Mouse (Mus musculus): ENCODE results near the gene Gapvd1. TPM values are rescaled to one million over a fixed set of nuclear protein-coding genes. Genes with fewer than 3 reads are reported as not detected.
"Not testable (repeated sequence)": the region's sequence is repeated elsewhere in the genome, so short reads cannot be mapped to it uniquely, and the experiment has no call there.

The Gapvd1 gene
- total RNA-seq, 2 experiments from 2014 or later: 45.7 to 48.1 TPM

DNA sequence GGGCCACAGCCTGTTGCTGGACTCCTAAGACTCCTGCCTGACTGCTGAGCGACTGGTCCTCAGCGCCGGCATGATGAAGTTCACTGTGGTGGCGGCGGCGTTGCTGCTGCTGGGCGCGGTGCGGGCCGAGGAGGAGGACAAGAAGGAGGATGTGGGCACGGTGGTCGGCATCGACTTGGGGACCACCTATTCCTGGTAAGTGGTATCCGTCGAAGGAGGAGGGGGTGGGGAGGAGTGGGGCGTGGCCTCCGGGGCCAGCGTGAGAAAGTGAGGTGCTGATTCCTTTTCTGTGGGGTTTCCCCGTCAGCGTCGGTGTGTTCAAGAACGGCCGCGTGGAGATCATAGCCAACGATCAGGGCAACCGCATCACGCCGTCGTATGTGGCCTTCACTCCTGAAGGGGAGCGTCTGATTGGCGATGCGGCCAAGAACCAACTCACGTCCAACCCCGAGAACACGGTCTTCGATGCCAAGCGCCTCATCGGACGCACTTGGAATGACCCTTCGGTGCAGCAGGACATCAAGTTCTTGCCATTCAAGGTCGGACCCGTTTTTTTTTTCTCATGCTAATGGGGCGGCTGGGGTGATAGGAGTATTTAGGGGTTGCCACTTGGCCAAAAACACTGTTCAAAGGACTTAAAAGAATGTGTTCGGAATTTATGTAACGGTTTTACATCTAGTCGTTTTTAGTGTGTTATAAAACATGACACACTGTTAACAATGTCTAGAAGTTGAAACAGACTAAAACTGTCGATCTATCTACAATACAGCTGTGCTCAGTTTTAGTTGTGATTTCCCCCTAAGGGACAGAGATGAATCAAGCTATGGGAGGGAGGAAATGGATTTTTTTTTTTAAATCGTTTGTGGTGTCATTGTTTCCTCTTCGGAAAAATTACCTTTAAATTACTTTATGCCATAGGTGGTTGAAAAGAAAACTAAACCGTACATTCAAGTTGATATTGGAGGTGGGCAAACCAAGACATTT is 17.5 kb upstream of the Gapvd1 start:
- intact Hi-C loops (cut with DNase I): no loop called here
- DNase-seq: peak; percentile 62 to 67

- peak; percentile 99 to 100 for DNase-seq
- intact Hi-C loops (cut with DNase I): loop anchor here (2.0 kb wide), 1 partner anchor 17 kb away; the partner anchor contains the start of gene Gapvd1
These were observed 16.6 kb upstream of the Gapvd1 start, which contains the start of gene Hspa5 for GRCm38 (mm10) chr2:34771368-34772226. Gene Hspa5 (plus strand): TSS chr2:34771970.

GRCm38 (mm10) chr2:34770951-34771350 is 15.9 kb upstream of the Gapvd1 start:
- intact Hi-C loops (cut with DNase I): loop anchor here (2.0 kb wide), 1 partner anchor 16 kb away; the partner anchor contains the start of gene Gapvd1
- DNase-seq: no peak

- DNase-seq: no peak
- intact Hi-C loops (cut with DNase I): loop anchor here (2.0 kb wide), 1 partner anchor 15 kb away; the partner anchor contains the start of gene Gapvd1
These were observed 15.0 kb upstream of the Gapvd1 start for GRCm38 (mm10) chr2:34770049-34770448.

DNA sequence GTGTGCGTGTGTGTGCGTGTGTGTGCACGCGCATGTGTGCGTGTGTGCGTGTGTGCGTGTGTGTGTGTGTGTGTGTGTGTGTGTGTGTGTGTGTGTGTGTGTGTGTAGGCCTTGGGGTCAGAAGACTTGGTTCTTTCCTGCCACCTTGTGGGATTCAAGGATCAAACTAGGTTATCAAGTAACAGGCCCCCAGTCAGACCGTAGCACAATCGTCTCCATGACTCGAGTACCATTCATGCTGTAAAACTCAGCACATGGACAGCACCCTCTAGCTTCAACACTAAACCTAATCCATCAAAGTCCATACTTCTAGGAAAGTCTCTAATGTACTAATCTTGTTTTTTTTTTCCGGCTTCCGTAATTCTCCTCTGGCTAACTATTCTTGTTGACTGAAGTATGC is 9.8 kb upstream of the Gapvd1 start:
- intact Hi-C loops (cut with DNase I): no loop called here
- no peak for DNase-seq

DNA sequence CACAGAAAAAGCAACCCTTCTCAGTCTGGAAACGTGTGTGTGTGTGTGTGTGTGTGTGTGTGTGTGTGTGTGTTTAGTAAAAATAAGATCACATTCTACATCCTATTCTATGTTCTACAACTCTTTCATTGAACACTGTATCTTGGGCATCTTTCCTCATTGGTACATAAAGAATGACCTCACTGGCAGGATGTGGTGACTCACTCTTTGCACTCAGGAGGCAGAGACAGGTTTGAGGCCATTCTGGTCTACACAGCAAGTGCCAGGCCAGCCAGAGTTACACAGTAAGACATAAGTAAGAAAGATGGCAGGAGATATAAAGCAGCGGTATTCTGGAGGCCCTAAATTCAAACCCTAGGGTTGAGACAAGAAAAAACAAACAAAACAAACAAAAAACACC is 7.8 kb upstream of the Gapvd1 start:
- intact Hi-C loops (cut with DNase I): no loop called here
- DNase-seq: no peak

DNA sequence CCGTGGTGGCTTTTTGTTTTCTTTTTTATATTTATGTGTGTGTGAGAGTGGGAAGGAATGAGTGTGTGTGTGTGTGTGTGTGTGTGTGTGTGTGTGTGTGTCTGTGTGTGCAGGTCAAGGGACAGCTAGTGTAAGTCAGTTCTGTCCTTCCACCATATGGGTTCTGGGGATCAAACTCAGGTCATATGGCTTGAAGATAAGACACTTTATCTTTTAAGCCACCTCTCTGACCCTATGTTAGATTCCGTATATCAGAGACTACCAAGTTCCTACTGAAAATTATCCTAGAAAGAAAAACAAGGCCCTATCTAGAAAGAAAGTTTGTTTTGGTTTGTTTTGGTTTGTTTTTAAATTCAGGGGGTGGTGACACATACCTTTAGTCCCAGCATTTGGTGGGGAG is 7.1 kb upstream of the Gapvd1 start:
- intact Hi-C loops (cut with DNase I): no loop called here
- no peak for DNase-seq

GRCm38 (mm10) chr2:34761272-34761671 is 6.2 kb upstream of the Gapvd1 start:
- intact Hi-C loops (cut with DNase I); DNase-seq: not testable (repeated sequence)

- intact Hi-C loops (cut with DNase I): no loop called here
- no peak for DNase-seq
These were observed 2.3 kb upstream of the Gapvd1 start for GRCm38 (mm10) chr2:34757341-34757740.

DNA sequence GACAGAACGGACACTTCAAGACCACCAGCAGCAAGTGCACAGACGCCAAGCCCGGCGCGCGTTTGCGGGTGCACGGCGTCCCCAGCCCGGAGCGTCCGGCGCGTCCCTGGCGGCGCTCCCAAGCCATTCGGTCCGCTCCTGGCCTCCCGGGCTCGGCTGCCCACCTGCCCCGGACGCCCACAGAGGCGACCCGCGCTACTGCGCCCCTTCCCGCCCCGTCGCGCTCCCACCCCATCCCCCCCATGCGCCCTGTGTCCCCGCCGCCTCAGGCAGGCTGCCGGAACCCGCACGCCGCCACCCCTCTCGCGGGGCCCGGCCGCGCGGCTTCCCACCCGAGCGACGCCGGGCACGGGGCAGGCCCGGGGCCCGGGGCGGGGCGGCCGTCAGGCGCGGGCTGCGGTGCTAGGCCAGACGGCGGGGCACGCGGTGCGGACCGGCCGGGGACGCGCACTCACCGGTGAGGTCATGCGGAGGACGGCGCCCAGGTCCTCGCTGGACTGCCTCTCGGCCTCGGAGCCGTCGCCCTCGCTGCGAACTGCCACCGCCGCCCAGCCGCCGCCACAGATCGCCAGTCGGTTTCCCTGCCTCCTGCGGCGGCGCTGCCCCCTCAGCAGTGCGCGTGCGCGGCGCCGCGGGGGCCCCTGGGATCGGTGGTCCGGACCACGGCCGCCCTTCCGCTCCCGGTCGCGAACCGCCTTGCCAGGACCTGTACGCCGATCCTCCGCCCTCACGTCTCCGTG is 1.1 kb downstream of the Gapvd1 start:
- intact Hi-C loops (cut with DNase I): loop anchor here (2.0 kb wide), 1 partner anchor 17 kb away; the partner anchor contains the start of gene Hspa5
- peak; percentile 92 for DNase-seq

GRCm38 (mm10) chr2:34750245-34750644 is 4.8 kb downstream of the Gapvd1 start:
- intact Hi-C loops (cut with DNase I): no loop called here

DNA sequence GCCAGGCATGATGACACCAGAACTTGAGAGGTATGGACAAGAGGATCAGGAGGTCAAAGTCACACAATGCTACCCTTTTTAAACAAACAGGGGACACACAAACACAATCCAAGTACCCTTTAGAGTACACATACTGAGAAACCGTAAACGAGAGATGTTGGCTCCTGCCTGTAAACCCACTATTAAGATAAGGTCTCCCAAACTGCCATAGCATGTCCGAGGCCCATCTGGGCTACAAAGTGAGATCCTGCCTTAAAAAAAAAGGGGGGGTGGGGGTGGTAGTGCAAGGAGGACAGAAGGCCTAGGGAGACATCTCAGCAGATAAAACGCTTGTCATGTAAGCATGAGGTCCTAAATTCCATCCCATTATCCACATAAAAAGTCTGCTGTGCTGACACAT is 6.6 kb downstream of the Gapvd1 start:
- no peak for DNase-seq
- intact Hi-C loops (cut with DNase I): no loop called here

More at GRCm38 (mm10) chr2:34750245-34750644, 4.8 kb downstream of the Gapvd1 start:
- DNase-seq: no peak

- DNase-seq: no peak
- intact Hi-C loops (cut with DNase I): no loop called here
These were observed 9.4 kb downstream of the Gapvd1 start for GRCm38 (mm10) chr2:34745673-34746072.

GRCm38 (mm10) chr2:34744476-34744875 is 10.6 kb downstream of the Gapvd1 start:
- intact Hi-C loops (cut with DNase I): no loop called here
- no peak for DNase-seq

DNA sequence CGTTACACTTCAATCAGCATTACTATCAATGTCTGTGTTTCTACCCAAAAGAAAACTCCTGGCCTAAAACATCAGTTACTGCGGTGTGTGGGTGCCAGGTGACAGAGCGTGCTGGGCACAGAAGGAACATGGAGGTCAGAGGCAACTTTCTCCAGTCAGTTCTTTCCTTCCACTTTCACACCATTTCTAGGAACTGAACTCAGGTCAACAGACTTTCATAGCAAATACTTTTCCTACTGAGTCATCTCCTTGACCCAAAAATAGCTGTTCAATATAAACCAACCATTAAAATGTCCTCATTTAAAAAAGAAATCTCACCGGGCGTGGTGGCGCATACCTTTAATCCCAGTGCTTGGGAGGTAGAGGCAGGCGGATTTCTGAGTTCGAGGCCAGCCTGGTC is 12.4 kb downstream of the Gapvd1 start:
- no peak for DNase-seq
- intact Hi-C loops (cut with DNase I): no loop called here

DNA sequence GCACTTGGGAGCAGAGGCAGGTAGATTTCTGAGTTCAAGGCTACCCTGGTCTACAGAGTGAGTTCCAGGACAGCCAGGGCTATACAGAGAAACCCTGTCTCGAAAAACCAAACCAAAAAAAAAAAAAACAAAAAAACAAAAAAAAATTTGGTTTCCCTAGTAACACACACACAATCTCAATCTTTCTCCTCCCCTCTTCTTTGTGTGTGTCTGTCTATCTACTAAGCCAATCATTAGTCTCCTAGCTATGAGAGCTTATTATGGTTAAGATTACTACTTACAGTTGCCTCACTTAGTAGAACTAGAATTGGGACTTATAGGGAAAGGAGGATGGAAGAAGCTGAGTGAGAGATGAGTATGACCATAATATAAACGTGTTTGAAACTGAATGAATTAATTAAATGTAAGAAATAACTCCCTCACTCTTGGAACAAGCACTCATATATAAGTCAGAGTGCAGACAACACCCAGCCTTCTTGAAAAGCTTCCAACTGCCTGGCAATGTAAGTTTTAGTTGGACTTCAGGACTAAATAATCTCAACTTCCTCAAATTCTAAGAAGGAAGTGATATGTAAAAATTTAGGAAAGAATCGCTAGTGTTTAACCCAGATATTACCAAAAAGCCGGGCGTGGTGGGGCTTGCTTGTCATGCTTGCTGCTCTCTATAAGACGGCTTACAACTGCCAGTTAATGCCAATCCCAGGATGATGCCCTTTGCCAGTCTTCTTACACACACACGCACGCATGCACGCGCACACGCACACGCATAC is 13.5 kb downstream of the Gapvd1 start:
- no peak for DNase-seq
- intact Hi-C loops (cut with DNase I): no loop called here

GRCm38 (mm10) chr2:34739684-34740391 is 15.2 kb downstream of the Gapvd1 start:
- intact Hi-C loops (cut with DNase I): no loop called here
- DNase-seq: no peak

DNA sequence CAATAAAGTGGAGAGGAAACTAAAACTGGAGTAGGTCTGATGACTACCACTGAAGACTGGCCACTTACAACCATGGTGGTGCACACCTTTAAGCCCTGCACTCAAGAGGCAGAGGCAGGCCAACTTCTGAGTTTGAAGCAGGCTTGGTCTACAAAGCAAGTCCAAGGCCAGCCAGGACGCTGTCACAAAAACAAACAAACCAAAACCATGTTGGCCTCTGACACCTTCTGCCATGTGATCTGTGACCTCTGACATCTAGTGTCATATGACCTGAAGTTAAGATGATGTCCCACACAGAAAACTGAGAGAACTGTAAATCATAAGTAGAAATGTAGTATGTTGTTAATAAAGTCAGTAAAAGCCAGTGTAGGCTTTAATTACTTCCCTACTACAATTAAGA is 17.1 kb downstream of the Gapvd1 start:
- intact Hi-C loops (cut with DNase I): no loop called here
- DNase-seq: no peak

GRCm38 (mm10) chr2:34736626-34737025 is 18.4 kb downstream of the Gapvd1 start:
- DNase-seq: no peak
- intact Hi-C loops (cut with DNase I): no loop called here
